ENCODE assay signal across 12 mouse cellular contexts in the genomic region with DNA sequence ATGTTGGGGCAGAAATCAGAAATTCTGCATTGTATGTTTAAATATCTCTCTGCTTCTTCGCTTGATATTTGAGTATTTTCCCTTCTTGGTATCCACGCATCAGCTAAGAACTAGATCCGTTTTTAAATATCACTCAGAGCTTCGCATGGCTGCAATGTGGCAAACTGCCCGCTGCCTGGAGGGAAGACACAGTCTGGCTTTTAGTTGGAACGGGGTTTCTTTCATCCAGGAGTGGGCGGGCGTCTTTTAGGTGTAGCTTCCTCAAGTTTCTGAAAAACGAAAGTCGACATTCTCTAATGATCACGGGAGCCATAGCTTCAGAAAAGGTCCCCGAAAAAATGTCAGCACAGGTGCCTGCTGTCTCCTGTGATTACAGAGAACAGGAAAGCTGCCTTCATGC. TPM values are rescaled to one million over a fixed set of nuclear protein-coding genes. Genes with fewer than 3 reads are reported as not detected.
DNase-seq lines count a peak whose midpoint lies in the region; ATAC-seq lines count a peak whose summit lies in the region.
"Had no signal": no experiment of that assay in that cellular context is flagged by ENCODE, and none has a peak within 500 bp of the region (broad histone marks: within the 10 kb centered on the region; RNA-seq: fewer than 3 reads in every experiment).

No protein-coding gene starts in this region.

- DNase-seq in layer of hippocampus, adult 18-20 months (ENCODE audit: low spot score in 2 of 2) = peak; percentile 17 to 29
- no peak for DNase-seq in layer of hippocampus, adult 9-10 months (ENCODE audit: low spot score)
- peak; percentile 58 for DNase-seq in gastrocnemius, adult 18-20 months (ENCODE audit: low spot score)
- DNase-seq in layer of hippocampus, adult 8-10 months (ENCODE audit: low spot score in 2 of 2) = peak; percentile 11 to 16
- peak; percentile 66 for DNase-seq in skeletal muscle tissue, adult 2 months (ENCODE audit: low read depth, low spot score)
- DNase-seq in urinary bladder, adult 18-20 months (ENCODE audit: low spot score in 2 of 2) = no peak
- DNase-seq: liver, embryonic 13.5 days had no signal

- ATAC-seq in inflammation-experienced regulatory T-cells, adult 6 months = no peak
- ATAC-seq in CD4-positive, CD25-positive, alpha-beta regulatory T cell, adult 4 months = no peak

RNA-seq across cellular contexts. Expression of gene Xirp2, which starts 1.4 kb away (rescaled TPM):
- not detected for total RNA-seq in layer of hippocampus, adult 18-20 months (2021)
- 1,000 to 10,000 TPM; 1,079 to 1,082 TPM for total RNA-seq in gastrocnemius, adult 18-20 months (2021)
- under 1 TPM in 1 of 4 experiments, not detected in 3; 0.14 TPM for total RNA-seq in layer of hippocampus, adult 8-10 months (2022)
- not detected for polyA plus RNA-seq in inflammation-experienced regulatory T-cells, adult 6 months (2017; shearing (Covaris generic))
- polyA plus RNA-seq in CD4-positive, CD25-positive, alpha-beta regulatory T cell, adult 4 months (2017; shearing (Covaris generic)) = not detected
- total RNA-seq: common myeloid progenitor, adult 5-6 weeks had no signal
- polyA plus RNA-seq: kidney, embryonic 16.5 days; liver, embryonic 13.5 days; midbrain, embryonic 12.5 days had no signal

RNA-seq across cellular contexts. Expression of gene Gm26727, which starts 14.2 kb away (rescaled TPM):
- total RNA-seq in layer of hippocampus, adult 18-20 months (2021) = not detected
- total RNA-seq in gastrocnemius, adult 18-20 months (2021) = not detected
- not detected for total RNA-seq in layer of hippocampus, adult 8-10 months (2022)
- not detected for polyA plus RNA-seq in inflammation-experienced regulatory T-cells, adult 6 months (2017; shearing (Covaris generic))
- not detected for polyA plus RNA-seq in CD4-positive, CD25-positive, alpha-beta regulatory T cell, adult 4 months (2017; shearing (Covaris generic))
- total RNA-seq: common myeloid progenitor, adult 5-6 weeks had no signal
- polyA plus RNA-seq: kidney, embryonic 16.5 days; liver, embryonic 13.5 days; midbrain, embryonic 12.5 days had no signal

RNA-seq across cellular contexts. Expression of gene Gm21830, which starts 33.7 kb away (rescaled TPM):
- total RNA-seq in layer of hippocampus, adult 18-20 months (2021) = not detected
- not detected for total RNA-seq in gastrocnemius, adult 18-20 months (2021)
- not detected for total RNA-seq in layer of hippocampus, adult 8-10 months (2022)
- polyA plus RNA-seq in inflammation-experienced regulatory T-cells, adult 6 months (2017; shearing (Covaris generic)) = not detected
- polyA plus RNA-seq in CD4-positive, CD25-positive, alpha-beta regulatory T cell, adult 4 months (2017; shearing (Covaris generic)) = not detected
- total RNA-seq: common myeloid progenitor, adult 5-6 weeks had no signal
- polyA plus RNA-seq: kidney, embryonic 16.5 days; liver, embryonic 13.5 days; midbrain, embryonic 12.5 days had no signal

Comparison
In these comparisons a context has a peak if more than half of its experiments do, and no peak if none do; other contexts are left out.
1. DNase-seq: peak in layer of hippocampus, adult 18-20 months (2 of 2), gastrocnemius, adult 18-20 months (single experiment), layer of hippocampus, adult 8-10 months (2 of 2) and skeletal muscle tissue, adult 2 months (single experiment); none in layer of hippocampus, adult 9-10 months (single experiment) and urinary bladder, adult 18-20 months (0 of 2).
2. RNA of gene Xirp2, which starts 1.4 kb away (total RNA-seq): 1,079 to 1,082 TPM in gastrocnemius, adult 18-20 months; not detected in layer of hippocampus, adult 18-20 months and 0.14 TPM in layer of hippocampus, adult 8-10 months; every median in the first group is over 100 times any median in the second.